Mouse (Mus musculus) brain, embryonic 14.5 days (tissue): Measurements from ENCODE around the gene Tfdp1.

ENCODE experiments used
- CTCF ChIP-seq: fragments of 200-500 bp; IDR thresholded peaks from 2 replicates; pipeline ENCODE4 v1.5.1; 2012; ENCODE audit warnings: inconsistent platforms, mild to moderate bottlenecking, moderate library complexity, borderline replicate concordance; ENCODE audit not compliant: insufficient read depth, insufficient read length; ENCODE audit errors: extremely low read depth
- POLR2A ChIP-seq: fragments of 200-500 bp; IDR thresholded peaks from 2 replicates; pipeline ENCODE4 v1.6.1; 2012; ENCODE audit warnings: mild to moderate bottlenecking, inconsistent platforms, borderline replicate concordance; ENCODE audit not compliant: poor library complexity, insufficient read depth, insufficient read length, severe bottlenecking; ENCODE audit errors: extremely low read depth

GRCm38 (mm10) chr8:13337678-13338077 is 873 bp upstream of the Tfdp1 start:
- no peak for TF ChIP-seq CTCF
- TF ChIP-seq POLR2A: no peak
